Mouse (Mus musculus): Measurements from ENCODE around the gene Trp53bp2. TPM values are rescaled to one million over a fixed set of nuclear protein-coding genes. Genes with fewer than 3 reads are reported as not detected.

The Trp53bp2 gene
- total and polyA plus RNA-seq, 2 experiments: 5.0 to 7.2 TPM

GRCm38 (mm10) chr1:182509110-182509797, 100.3 kb downstream of the Trp53bp2 start:
- no peak overlapping the region for H3K27ac ChIP-seq (replicated peaks; ENCODE audit: insufficient read depth, low read depth, low read length)
- H3K36me3 ChIP-seq (ENCODE audit: control insufficient read depth, insufficient read depth, low read length): peaks cover 6% of the 10 kb centered on the region; the same call in 1 of the 2 replicates
- H3K27me3 ChIP-seq (ENCODE audit: control insufficient read depth, insufficient read depth, low read length): no peaks in the 10 kb centered on the region
- TF ChIP-seq POLR2A (IDR thresholded peaks at IDR 0.05; ENCODE audit: extremely low read depth, insufficient read depth, low read length) (no peak), CTCF (IDR thresholded peaks at IDR 0.05; ENCODE audit: low read depth, low read length) (no peak)
- peaks cover 7% of the 10 kb centered on the region for H3K4me1 ChIP-seq (ENCODE audit: control insufficient read depth, insufficient read depth, low read length)
- peaks cover 3% of the 10 kb centered on the region; the same call in 1 of the 2 replicates for H3K79me2 ChIP-seq (ENCODE audit: control insufficient read depth, insufficient read depth, low read length)
- no peak overlapping the region for H3K4me3 ChIP-seq (ENCODE audit: insufficient read depth, low read depth, low read length)
- H3K9ac ChIP-seq (ENCODE audit: low read depth, low read length): no peak overlapping the region
- 58% methylated on average over 10 of the region's 10 CpGs for WGBS
- DNase-seq (ENCODE audit: extremely low read depth, low read depth, low spot score): no peak

GRCm38 (mm10) chr1:182511073-182511472, 102.1 kb downstream of the Trp53bp2 start:
- 93% methylated on average over 2 of the region's 2 CpGs for WGBS
- Histone ChIP-seq H3K4me1 (ENCODE audit: control insufficient read depth, insufficient read depth, low read length) (peaks cover 4% of the 10 kb centered on the region), H3K4me3 (ENCODE audit: insufficient read depth, low read depth, low read length) (no peak overlapping the region), H3K27me3 (ENCODE audit: control insufficient read depth, insufficient read depth, low read length) (no peaks in the 10 kb centered on the region), H3K36me3 (ENCODE audit: control insufficient read depth, insufficient read depth, low read length) (peaks cover 6% of the 10 kb centered on the region; the same call in 1 of the 2 replicates), H3K79me2 (ENCODE audit: control insufficient read depth, insufficient read depth, low read length) (peaks cover 7% of the 10 kb centered on the region; the same call in 1 of the 2 replicates), H3K9ac (ENCODE audit: low read depth, low read length) (no peak overlapping the region), H3K27ac (replicated peaks; ENCODE audit: insufficient read depth, low read depth, low read length) (no peak overlapping the region)
- DNase-seq (ENCODE audit: extremely low read depth, low read depth, low spot score): no peak
- no peak for TF ChIP-seq POLR2A (IDR thresholded peaks at IDR 0.05; ENCODE audit: extremely low read depth, insufficient read depth, low read length)
- TF ChIP-seq CTCF (IDR thresholded peaks at IDR 0.05; ENCODE audit: low read depth, low read length): no peak

- no peaks in the 10 kb centered on the region for H3K27me3 ChIP-seq (ENCODE audit: control insufficient read depth, insufficient read depth, low read length)
- no peak overlapping the region for H3K9ac ChIP-seq (ENCODE audit: low read depth, low read length)
- no peak overlapping the region for H3K27ac ChIP-seq (replicated peaks; ENCODE audit: insufficient read depth, low read depth, low read length)
- H3K4me1 ChIP-seq (ENCODE audit: control insufficient read depth, insufficient read depth, low read length): peaks cover 2% of the 10 kb centered on the region; the same call in 1 of the 2 replicates
- DNase-seq (ENCODE audit: extremely low read depth, low read depth, low spot score): no peak
- H3K4me3 ChIP-seq (ENCODE audit: insufficient read depth, low read depth, low read length): no peak overlapping the region
- H3K36me3 ChIP-seq (ENCODE audit: control insufficient read depth, insufficient read depth, low read length): peaks cover 6% of the 10 kb centered on the region; the same call in 1 of the 2 replicates
- no peak for TF ChIP-seq POLR2A (IDR thresholded peaks at IDR 0.05; ENCODE audit: extremely low read depth, insufficient read depth, low read length)
- no peak for TF ChIP-seq CTCF (IDR thresholded peaks at IDR 0.05; ENCODE audit: low read depth, low read length)
- H3K79me2 ChIP-seq (ENCODE audit: control insufficient read depth, insufficient read depth, low read length): peaks cover 10% of the 10 kb centered on the region; the same call in 1 of the 2 replicates
- 73% methylated on average over 8 of the region's 8 CpGs for WGBS
Observed at GRCm38 (mm10) chr1:182511778-182512177, 102.8 kb downstream of the Trp53bp2 start.

Other genes with a start within 250 kb of the Trp53bp2 start
- not detected in 2 replicates for gene Vmn1r1, start 244.7 kb upstream of the Trp53bp2 start, total RNA-seq (2014; rRNA removed)
- gene Vmn1r1, start 244.7 kb upstream of the Trp53bp2 start, polyA plus RNA-seq (2012; rRNA removed): not detected in 2 replicates
- 57.4 and 86.8 TPM in 2 replicates for gene Degs1, start 126.4 kb upstream of the Trp53bp2 start, total RNA-seq (2014; rRNA removed)
- 49.3 and 50.3 TPM in 2 replicates for gene Degs1, start 126.4 kb upstream of the Trp53bp2 start, polyA plus RNA-seq (2012; rRNA removed)
- gene Fbxo28, start 67.5 kb upstream of the Trp53bp2 start, total RNA-seq (2014; rRNA removed): 5.0 and 5.9 TPM in 2 replicates
- 4.7 TPM in 2 replicates for gene Fbxo28, start 67.5 kb upstream of the Trp53bp2 start, polyA plus RNA-seq (2012; rRNA removed)
- gene Capn2, start 108.4 kb downstream of the Trp53bp2 start, total RNA-seq (2014; rRNA removed): 27.8 and 28.1 TPM in 2 replicates
- gene Capn2, start 108.4 kb downstream of the Trp53bp2 start, polyA plus RNA-seq (2012; rRNA removed): 9.3 and 10.3 TPM in 2 replicates
- 0.09 and 0.20 TPM in 2 replicates for gene Capn8, start 155.8 kb downstream of the Trp53bp2 start, total RNA-seq (2014; rRNA removed)
- gene Capn8, start 155.8 kb downstream of the Trp53bp2 start, polyA plus RNA-seq (2012; rRNA removed): 0.04 TPM in 2 replicates